Mouse (Mus musculus) fibroblast of lung, adult 2 months (primary cell): ENCODE data around the gene Fam160a2.
"Not testable (repeated sequence)": the region's sequence is repeated elsewhere in the genome, so short reads cannot be mapped to it uniquely, and the experiment has no call there.

Experiments
- DNase-seq: peaks from one replicate; pipeline ENCODE4 v3.0.0-alpha.2; 2011; ENCODE audit warnings: low read depth

Fam160a2 gene

DNA sequence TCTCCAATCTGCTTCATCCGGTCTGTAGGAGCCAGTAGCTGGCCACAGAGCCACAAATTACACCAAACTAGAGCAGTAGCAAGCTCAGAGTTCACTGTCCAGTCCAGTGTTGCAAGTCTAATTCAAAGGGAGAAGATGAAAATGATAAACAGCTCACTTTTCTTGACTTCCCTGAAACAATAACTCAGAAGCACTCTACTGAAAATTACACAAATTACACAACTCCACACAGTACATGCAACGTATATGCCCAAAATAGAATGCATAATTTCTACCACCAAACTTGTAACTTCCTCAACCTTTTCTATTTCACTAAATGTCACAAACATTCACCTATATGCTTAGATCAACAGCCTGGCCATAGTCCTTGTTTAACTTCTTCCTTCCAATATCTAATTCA, 9.6 kb downstream of the Fam160a2 start:
- no peak for DNase-seq

DNA sequence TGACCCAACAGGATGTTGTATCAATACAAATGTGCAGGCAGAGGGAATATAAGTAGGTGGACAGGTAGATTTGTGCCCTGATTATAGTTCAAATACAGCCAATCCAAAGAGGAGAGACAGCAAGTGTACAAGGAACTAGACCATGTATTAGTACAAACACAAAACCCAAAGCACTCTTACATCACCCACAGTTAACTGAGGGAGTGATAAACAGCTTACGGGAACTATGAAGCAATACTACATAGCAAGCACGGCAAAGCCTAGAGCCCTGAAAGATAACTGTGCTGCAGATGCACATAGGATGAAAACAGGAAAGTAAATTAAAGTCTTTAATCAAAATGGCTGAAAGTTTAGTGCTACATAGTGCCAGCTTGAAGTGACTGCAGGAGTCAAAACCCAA, 12.2 kb downstream of the Fam160a2 start:
- no peak for DNase-seq

DNA sequence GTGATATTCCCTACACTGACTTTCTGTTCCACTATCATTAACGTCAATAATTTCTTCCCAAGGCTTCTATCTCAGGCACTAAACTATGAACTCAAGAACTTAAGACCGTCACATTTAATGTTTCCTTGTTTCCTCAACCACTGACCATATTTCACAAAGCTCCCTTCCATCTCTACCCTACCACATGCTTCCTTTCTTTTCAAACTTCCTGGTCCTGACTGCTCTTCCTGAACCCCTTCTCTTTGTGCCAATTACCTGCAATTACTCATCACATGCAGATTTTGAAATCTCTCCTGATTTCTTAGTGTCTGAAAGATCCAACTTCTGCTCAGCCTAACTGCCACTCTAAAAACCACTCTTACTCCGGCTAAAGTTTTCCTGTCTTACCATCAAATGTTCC, 19.5 kb downstream of the Fam160a2 start:
- DNase-seq = no peak

DNA sequence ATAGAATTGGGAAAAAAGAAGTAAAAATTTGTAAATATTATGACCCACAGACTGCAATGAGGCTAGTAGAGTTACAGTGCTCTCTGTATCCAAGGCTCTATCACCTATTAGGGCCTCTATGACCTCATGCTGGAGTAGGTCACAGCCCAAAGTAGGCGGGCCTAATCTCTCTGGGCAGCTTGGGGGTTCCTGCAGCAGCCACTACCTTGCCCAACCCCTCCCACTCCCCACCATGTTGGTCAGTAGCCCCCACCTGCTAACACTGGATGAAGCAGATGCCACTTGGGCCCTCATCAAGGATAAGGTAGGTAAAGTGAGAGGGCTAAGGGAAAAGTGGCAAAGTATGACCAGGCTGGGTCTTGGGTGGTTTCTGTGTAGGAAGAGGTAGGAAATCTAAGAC, 25.0 kb downstream of the Fam160a2 start, which contains the start of gene Gm5901:
TSS of gene Gm5901 (plus strand) at position 173 of the 400 bp plus-strand sequence.
- DNase-seq = no peak

DNA sequence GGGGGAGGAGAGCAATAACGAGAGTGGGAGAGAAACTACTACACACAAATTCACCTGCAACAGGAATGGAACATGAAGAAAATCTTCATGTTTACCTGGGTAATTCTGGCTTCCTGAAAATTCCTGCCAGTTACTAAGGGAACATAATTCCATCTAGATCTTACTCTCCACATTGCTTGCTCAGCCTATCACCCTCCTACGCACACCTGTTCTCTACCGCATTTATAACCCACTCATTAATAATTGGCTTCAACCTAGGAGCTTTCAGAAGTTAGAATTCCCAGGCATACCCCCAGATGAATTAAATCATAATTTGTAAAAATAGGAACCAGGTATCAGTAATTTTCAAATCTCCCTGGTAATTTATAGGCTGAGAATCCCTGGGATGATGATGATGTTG, 25.9 kb downstream of the Fam160a2 start:
- no peak for DNase-seq

DNA sequence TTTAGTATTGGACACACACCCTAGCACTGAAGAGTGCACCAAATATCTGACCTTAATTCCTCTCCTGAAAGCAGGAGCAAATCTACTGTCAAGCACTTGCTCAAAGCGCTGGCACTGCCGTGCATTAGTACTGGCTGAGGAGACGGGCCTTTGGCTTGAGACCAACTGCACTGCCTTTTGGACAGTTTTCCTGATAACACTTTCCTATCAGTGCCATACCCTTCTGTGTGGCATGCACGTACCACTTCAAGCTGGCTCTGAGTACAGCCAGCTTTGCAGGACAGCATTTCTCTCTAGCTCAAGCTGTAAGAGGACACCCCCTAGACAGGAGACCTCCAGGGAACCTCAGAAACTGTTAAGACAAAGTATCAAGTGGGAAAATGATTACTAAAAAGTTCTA, 26.3 kb downstream of the Fam160a2 start:
- no peak for DNase-seq

DNA sequence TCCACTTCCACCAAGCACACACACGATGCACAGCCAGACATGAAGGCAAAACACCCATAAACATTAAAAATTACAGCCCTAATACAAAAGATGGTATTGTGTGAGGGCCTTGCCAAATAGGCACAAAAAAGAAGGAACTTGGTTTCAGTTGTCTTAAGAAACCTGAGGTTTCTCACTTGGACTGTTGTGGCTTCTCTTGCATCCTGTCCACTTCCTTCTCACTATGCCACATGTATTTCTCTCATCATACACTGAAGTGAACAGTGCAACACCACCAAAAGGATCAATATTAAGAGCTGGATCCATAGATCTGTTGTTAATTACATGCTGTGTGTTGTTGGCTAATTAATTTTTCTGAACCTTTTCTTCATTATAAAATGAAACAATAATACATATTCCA, 26.9 kb downstream of the Fam160a2 start:
- no peak for DNase-seq

DNA sequence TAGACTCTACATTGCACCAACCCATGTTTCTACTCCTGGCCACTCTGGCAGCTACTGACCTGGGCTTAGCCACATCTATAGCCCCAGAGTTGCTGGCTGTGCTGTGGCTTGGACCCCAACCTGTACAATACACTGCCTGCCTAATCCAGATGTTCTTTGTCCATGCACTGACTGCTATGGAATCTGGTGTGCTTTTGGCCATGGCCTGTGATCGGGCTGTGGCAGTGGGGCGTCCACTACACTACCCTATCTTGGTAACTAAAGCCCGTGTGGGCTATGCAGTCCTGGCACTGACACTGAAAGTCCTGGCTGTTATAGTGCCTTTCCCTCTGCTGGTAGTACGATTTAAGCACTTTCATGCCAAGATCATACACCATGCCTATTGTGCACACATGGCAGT, 31.3 kb downstream of the Fam160a2 start:
- DNase-seq = no peak

DNA sequence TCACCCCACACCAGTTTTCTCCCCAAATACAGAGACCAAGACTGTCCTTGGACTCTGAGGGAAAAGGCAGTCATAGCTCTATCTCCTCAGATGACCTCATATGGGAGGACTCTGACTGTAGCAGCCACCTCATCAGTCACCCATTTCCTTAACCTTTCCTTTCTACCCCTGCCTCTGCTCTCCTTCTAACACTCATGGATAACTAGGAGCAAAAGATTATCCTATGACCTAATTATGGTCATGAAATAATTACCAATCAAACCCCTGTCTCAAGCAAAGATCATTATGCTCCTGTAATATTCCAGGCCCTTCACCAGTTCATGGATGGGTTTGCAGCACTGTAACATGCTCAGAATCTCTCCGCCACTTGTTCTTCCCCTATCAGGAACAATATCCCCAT, 31.9 kb downstream of the Fam160a2 start, which contains the start of gene Olfr692:
TSS of gene Olfr692 (plus strand) at position 301 of the 400 bp plus-strand sequence.
- no peak for DNase-seq

DNA sequence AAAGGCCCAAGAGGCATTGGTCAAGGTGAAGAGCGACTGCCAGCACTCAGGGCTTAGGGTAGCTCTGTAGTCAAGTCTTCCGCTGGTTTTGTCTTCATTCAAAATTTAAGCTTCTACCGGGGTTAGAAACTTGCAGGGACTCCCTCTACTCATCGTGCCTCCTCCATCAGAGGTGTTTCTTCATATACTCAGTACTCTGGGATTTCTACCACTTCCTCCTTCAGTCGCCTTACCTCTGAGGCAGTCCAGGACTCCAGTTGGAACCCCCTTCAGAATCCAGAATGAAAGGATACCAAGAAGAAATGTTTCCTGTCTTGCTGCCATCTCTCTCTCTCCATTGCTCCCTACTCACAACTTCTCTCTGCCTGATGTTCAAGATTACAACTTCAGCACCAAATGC, 32.6 kb downstream of the Fam160a2 start:
- no peak for DNase-seq

DNA sequence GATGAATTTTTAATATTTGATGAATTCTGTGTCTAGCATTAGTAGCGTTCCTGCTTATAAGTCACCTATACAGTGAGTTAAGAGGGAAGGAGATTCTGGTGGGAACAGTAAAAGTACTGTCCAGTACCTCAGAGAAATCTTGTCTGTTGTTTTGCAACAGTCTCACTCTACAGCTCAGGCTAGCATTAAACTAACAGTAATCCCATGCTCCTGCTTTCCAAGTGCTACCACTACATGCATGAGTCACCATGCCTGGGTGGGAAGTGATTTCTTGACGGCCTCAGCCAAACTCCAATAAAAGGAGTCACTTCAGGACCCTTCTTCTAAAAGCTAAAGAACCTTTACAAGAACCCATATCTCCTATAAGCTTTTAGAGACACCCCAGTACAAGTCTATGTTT, 38.1 kb downstream of the Fam160a2 start:
- DNase-seq = no peak

DNA sequence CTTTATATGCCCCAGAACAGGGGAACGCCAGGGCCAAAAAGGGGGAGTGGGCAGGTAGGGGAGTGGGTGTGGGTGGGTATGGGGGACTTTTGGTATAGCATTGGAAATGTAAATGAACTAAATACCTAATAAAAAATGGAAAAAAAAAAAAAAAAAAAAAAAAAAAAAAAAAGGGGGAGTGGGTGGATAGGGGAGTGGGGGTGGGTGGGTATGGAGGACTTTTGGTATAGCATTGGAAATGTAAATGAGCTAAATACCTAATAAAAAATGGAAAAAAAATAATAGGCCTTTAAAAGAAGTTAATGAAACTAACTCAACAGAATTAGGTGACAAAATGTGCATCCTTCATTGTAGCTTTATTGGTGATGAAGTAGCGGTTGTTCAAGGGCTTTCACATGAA, 43.4 kb downstream of the Fam160a2 start:
- DNase-seq = not testable (repeated sequence)

DNA sequence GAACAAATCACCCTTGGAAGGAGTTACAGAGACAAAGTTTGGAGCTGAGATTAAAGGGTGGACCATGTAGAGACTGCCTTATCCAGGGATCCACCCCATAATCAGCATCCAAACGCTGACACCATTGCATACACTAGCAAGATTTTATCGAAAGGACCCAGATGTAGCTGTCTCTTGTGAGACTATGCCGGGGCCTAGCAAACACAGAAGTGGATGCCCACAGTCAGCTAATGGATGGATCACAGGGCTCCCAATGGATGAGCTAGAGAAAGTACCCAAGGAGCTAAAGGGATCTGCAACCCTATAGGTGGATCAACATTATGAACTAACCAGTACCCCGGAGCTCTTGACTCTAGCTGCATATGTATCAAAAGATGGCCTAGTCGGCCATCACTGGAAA, 43.8 kb downstream of the Fam160a2 start:
- DNase-seq = not testable (repeated sequence)

DNA sequence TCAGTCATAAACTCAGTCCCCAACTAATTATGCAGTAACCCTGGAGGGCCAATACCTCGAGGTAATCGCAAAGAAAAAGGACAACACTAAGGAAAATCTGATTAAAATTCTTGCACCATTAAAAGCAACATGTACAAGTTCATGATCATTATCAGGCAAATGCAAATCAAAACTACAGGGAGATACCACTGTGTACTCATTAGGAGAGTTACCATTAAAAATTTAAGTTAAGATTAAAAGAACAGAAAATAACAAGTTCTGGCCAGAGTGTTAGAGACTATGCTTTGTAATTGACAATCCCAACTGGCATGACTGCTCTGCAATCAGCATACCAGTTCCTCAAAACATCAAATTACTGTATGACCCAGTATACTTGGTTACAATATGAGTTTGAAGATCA, 57.1 kb downstream of the Fam160a2 start:
- no peak for DNase-seq

DNA sequence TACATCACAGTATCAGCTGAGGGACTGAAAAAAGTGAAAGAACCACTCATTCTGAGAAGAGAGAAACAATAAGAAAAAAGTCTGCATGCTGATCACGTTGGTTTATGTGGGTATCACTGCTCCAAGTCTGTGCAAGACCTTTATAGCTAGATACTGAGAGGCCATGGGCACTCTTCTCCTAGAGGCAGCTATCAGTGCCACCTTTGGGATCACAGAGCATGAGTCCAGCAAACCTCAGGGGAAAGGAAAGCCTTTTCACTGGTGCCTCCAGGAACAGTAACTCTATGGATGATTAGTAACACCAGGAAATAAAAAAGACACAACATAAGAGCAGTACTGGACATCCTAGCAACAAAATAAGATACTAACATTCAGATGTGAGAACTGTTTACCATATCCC, 57.7 kb downstream of the Fam160a2 start, which contains the start of gene Olfr691:
TSS of gene Olfr691 (minus strand) at position 101 of the 400 bp plus-strand sequence.
- no peak for DNase-seq

DNA sequence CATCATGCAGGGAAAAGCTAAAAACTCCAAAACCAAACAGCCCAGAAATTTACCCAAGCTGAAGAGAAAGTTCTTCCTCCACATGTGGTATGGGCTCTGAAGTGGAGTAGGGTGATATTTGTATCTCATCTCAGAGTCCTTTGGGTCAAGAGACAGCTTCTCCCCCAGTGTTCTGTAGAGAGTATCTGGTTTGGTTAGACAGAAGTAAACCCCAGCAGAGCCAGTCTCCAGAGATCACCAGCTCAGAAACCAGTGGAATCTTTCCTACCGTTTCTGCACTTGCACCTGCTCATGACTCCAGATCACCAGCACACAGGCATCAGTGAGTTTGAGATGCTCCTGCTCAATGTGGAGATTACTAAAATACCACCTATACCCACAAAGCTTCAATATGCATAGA, 65.8 kb downstream of the Fam160a2 start, which contains the start of gene Olfr690:
TSS of gene Olfr690 (minus strand) at position 101 of the 400 bp plus-strand sequence.
- no peak for DNase-seq

DNA sequence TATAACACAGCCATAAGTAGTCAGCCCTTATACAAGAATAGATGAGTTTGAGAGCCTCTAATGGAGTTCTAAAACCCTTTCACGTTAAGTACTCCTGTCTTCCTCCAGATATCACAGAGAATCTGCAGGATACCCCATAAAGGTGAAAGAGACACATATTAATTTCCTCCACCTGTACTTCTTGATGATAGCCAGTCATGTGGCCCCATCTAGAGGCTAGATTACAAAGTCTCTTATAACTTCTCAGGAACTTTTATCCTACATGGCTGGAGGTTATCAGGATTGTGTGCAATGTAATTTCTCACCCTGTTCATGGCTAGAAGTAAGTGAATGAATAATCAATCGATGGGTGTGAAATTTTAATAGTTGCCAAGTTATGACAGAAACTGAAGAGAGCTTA, 74.6 kb downstream of the Fam160a2 start:
- DNase-seq = no peak
